Mouse (Mus musculus) thymus, adult 18-20 months (tissue): Measurements from ENCODE around the gene Scn8a.

ENCODE experiments used
- DNase-seq, 2 experiments: peaks; one replicate each; pipeline ENCODE4 v3.0.0; 2022; ENCODE audit warnings: mixed read lengths in 2 of 2

The Scn8a gene

DNA sequence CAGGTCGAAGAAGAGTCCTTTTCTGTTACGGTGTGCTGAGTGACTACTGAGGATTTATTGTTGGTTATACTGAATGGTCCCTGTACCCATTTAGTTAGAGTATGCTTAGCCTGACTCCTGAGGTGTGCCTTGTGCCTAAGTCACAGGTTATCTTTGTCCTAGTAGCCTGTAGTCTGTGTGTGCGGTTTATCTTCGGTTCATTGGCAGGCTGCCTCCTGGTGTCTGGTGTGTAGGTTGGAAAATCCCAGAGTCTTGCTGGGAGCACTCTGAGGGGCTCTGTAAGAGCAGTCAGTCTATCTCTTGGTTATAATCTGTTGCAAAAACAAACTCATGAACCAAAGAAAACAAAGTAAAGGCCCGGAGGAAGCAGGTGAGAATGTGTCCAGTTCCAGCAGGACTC lies 11.7 kb downstream of the Scn8a start:
- DNase-seq: no peak

DNA sequence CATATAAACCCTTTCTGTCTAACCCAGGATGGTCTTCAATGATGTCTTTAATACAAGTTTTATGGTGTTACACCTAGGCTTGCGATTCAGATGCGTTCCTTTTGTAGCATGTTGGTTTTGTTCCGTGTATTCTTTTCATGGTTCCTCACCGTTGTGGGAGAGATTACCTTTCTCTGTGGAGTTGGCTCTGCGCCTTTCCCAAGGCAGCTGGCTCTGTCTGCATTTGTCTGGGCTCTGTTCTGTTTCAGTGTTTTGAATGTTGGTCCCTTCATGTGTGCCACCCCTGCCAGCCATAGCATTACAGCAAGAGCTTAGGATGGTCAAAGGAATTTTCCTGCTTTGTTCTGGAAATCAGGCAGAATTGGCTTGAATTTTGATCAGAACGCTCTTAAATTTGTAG lies 14.8 kb downstream of the Scn8a start:
- DNase-seq: no peak

DNA sequence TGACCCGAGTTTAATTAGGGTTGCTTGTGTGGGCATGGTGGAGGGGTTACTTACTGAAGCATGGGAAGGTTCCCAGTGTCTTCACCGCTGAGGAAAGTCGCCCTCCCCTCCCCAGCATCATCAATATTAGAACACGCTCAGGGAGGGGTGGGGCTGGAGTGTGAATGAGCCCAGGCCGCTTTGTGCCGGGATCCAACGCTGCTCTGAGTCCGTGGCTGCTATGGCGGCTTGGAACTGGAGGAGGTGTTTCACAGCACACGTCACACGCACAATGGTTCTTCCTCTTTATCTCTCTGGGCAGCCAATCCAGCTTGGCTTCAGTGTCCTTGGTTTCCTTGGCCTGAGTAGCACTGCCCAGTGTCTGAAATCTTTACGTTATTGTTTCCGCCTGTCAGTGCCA lies 22.3 kb downstream of the Scn8a start:
- no peak for DNase-seq

DNA sequence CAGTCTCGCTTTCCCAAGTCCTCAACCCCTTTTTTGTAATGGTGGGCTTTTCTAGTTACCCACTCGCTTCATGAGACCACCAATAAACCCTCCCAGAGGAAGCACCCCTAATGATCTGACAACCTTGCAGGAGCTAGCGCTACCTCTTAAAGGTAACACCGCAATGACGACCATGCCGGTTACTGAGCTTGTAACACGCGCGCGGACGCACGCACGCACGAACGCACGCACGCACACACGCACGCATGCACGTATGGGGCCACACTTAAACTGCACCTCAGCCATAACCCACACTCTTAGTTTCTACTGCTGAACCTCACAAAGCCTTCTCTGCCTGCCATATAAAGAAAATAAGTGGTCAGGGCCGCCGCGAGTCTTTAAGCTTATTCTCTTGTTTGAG lies 26.8 kb downstream of the Scn8a start:
- no peak for DNase-seq

DNA sequence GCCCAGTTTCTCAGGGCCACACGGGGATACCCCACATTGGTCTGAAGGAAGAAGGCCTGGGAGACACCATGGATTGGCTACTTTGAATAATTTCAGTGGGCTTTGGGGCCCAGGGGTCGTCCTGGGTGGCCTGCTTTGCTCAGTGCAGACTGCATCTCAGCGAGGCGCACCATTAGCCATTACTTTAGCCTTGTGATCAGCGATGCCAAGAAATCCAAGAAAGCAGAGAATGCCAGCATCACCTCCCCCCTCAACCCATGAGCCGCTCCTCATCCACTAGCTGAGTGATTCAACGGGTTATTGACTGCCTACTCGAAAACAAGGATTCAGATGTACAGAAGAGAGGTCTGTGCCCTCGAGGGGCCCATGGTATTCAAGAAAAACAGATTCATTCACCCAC lies 34.2 kb downstream of the Scn8a start:
- no peak for DNase-seq

DNA sequence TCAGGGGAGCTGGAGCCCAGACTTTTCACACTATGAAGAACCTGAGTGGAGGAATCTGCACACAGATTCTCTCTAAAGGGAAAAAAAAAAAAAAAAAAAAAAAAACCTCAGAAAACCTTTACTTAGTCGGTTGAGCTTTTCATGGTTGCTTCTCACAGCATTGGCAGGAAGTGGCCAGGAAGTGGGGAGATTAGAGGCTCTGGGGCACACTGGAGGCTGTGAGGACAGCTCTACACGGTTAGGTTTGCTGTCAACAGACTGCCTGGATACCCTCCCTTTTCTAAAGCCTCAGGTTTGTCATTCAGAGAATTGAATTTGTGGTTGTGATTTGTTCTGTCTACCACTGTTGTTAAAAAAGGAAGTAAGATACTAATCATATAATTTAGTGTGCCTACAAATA lies 35.3 kb downstream of the Scn8a start:
- DNase-seq: peak; percentile 53 to 76

DNA sequence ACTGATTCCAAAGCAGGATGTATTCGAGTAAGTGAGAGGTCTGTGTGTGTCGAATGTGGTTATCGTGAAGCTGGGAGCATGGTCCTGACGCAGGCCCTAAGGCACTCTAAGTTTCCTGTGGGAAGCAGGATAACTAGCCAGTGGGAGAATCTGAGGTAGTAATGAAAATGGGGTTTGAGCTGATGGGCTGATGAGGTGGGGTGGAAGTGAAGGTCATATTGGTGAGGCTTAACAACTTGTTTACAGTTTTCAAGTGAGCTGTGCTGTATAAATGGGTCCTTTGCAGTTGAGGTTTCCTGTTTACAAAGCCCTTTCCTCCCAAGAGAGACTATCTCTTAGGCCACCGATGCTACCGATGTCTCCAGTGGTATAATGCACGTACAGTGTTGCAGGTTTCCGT lies 36.1 kb downstream of the Scn8a start:
- no peak for DNase-seq

DNA sequence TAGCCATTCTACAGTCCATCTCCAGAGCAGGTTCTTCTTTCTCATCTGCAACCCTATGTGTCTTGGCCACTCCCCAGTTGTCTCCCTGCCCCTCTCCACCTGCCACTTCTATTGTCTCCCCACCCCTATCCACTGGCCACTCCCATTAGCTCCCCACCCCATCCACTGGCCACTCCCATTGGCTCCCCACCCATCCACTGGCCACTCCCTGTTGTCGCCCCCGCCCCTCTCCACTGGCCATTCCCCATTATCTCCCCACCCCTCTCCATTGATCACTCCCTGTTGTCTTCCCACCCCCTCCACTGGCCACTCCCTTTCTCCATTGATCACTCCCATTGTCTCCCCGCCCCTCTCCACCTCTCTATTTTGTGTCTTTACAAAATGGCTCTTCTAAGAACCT lies 39.2 kb downstream of the Scn8a start:
- no peak for DNase-seq

DNA sequence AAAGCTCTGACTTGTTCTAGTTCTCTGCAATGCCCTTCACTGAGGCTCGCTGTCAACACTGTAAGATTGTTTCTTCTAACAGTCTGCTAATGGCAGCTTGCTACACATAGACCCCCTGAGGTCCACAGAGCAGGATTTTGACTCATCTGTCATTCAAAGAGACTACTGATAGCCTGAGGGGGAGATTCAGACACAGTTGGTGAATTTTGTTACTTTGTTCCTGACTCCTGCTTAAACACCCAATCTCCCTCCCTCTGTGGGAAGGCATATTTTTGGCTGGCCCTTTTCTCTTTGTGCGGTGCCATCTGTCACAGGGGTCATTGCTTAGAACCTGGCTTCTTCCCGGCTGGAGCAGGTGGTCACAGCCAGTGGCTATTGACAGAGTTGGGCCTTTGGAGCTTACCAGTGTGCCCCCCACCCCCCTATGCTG lies 40.1 kb downstream of the Scn8a start:
- DNase-seq: no peak

DNA sequence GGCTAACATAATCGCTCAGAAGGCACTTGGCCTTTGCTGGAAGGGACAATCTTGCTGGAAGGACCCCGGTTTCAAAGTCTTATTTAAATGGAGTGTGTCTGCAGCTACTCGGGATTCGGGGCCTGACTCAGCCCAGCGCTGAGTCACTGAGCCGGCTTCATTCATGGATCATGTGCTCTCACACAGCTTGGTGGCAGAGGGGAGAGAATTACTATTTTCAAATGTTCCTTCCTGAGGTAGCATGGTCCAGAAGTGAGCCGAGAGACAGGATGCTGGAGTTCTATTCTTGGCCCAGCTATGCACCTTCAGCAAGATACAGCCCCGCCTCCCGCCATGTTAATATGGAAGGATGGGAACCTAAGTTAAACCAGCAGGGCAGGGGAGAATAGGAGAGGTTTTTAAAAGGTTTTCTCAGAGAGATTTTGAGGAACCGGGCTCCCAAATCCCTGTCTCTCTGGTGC lies 40.8 kb downstream of the Scn8a start:
- no peak for DNase-seq

DNA sequence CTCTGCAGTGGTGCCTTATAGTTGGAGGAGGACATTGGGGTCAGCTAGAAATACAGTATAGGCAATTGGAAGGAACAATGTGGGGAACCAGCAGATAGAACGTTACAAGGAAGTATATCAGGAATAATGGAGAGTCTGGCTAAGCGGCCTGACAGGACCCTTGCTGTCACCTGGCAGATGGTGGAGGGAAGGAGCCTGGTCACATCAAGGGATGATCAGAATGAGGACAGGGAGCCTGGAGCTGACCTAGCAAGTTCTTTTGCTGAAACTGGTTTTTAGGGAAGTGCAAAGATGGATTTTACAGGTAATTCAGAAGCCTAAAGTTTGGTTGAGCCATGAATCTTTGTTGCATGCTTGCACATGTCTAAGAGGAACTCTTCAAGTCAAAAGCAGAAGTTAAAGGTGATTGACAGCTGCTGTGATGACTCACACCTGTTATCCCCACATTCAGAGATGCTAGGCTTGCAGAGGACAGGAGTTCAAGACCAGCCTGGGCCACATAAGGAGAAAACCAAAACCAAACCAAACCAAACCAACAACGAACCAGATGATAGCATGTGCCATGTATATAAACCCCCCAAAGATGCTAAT lies 43.1 kb downstream of the Scn8a start:
- DNase-seq: no peak

DNA sequence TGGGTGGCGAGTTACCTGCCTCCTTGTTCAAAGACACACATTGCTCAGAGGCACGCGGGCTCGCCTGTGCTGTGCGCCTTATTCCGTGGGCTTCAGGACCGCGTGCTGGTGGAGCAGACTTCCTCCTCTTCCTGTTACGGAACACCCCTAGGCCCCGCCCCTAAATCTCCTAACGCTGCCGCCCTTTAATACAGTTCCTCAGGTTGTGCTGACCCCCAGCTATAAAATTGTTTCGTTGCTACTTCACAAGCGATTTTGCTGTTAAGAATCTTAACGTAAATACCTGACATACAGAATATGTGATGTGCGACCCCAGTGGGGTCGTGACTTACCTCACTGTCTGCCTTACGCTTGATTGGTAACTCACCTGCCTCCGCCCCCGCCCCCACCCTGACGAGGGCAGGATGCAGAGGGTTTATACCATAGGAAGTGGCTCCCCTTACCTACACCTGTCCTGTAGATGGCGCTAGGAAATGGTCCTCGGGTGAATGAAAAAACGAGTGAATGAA lies 45.1 kb downstream of the Scn8a start:
- DNase-seq: no peak

DNA sequence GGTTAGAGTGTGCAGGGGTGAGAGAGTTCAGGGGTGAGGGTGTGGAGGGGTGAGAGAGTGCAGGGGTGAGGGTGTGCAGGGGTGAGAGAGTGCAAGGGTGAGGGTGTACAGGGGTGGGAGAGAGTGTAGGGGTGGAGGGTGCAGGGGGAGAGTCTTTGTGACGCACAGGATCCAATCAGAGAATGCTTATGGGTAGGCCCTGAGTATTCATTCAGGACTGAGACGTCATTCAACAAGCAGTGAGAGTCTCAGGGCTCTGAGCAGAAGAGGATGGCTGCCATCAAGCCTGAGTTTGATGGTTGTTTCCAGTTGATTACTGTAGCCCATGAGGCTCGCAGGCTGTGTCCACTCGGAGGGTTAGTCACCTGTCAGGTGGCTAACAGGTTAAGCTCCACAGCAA lies 48.4 kb downstream of the Scn8a start:
- no peak for DNase-seq

DNA sequence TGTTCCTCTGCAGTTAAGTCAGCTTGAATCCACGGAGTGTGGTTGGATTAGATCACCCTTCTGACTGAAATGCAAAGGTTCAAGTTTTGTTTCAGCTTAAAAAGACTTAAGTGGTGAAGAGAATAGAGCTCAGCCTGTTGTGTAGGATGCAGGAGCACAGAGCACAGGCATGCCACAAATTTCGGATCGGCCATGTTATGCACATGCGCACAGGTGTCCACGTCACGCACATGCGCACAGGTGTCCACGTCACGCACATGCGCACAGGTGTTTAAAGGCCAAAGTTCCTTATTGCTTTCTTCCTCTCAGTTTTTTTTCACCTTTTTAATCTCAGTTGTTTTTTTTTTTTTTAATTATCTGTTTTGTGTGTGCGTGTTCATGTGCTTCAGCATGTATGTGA lies 52.6 kb downstream of the Scn8a start:
- no peak for DNase-seq

DNA sequence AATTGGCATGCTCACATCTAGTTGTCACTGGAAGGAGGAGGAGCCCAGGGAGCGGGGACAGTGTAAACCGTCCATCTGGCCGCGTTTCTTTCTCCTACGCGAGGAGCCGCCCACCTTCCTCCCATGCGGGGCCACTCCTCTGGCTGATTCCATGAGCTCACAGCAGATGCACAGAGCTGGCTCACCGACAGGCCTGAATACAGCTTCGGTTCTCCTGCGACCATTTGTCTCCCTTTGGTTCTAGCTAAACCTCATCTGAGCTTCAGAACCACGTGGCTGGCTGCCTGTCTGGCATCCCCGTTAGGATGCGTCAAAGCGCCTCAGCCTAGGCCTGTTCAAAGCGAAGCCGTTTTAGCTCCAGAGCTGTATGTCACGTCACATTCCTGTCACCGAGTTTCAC lies 53.8 kb downstream of the Scn8a start:
- DNase-seq: no peak

DNA sequence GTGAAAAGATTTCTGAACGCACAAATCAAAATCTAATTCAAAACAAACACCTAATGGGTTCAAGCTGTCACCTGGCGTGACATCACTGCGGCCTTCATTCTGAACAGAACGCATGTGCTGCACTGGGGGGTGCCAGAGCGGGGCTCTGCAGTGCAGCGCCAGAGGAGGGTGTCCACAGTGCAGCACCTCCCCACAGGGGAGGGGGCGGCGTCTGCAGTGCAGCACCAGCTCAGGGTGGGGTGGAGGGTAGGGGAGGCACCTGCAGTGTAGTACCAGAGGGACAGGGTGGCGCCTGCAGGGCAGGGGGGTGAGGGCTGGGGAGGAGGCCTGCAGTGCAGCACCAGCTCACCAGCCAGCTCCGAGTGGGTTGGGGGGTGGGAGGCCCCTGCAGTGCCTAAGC lies 55.3 kb downstream of the Scn8a start:
- DNase-seq: no peak

DNA sequence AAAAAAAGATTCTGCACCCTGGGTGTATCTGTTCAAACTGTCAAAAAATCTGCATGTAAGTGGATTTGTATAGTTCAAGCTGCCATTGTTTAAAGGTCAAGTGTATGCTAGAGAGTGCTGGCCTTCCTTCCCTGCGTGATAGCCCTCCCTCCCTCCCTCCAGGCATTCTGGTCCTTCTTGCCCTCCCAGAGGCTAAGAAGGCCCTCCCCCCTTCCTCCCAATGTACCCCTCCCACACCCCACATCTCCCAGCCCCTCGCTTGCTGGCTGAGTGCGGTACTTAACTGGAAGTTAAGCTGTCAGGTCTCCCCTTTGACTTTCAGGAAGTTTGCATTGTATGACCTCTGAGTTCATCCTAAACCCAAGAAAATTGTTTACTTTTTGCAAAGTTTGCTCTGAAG lies 60.8 kb downstream of the Scn8a start:
- DNase-seq: no peak

DNA sequence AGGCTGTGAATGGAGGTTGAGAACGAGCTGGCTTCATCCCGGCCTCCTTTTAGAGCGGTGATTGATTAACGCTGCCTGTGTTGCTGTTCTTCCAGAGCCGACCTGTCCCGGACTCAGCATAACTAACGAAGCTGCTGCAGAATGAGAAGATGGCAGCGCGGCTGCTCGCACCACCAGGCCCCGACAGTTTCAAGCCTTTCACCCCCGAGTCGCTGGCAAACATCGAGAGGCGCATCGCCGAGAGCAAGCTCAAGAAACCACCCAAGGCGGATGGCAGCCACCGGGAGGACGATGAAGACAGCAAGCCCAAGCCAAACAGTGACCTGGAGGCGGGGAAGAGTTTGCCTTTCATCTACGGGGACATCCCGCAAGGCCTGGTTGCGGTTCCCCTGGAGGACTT lies 66.5 kb downstream of the Scn8a start:
- no peak for DNase-seq

DNA sequence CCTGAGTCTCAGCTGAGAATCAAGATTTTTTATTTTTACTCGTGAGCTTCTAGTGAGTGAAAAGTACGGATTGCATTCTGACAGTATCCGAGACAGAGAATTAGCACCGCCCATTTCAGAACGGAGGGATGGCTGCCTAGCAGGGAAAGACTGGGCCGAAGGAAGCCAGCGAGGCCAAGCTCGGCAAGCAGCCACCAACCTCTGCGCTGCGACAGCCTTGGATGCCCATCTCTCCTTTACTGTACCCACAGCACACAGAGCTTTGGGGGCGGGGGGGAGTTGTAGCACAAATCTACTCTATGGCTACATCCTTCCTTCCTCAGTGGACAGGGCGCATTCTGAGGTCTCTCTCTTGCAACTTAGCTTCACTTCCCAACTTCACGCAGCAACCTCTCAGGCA lies 78.7 kb downstream of the Scn8a start:
- DNase-seq: no peak

DNA sequence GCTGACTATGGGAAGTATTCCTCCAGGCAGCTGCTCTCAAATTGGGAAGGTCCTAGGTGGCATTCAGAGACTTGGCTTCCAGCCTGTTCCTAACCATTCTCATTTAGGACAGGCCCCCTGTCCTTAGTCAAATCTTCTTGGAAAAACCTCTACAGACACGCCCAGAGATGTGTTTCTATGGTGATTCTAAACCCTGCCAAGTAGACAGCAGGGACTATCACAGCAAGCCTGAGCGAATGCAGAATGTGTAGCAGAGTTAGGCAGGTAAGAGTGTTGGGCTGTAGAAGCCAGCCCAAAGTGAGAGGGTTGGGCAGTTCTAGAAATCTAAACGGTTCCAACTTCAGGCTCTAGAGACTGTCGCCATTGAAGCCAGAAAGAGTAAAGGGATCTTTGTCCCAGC lies 79.5 kb downstream of the Scn8a start:
- no peak for DNase-seq

DNA sequence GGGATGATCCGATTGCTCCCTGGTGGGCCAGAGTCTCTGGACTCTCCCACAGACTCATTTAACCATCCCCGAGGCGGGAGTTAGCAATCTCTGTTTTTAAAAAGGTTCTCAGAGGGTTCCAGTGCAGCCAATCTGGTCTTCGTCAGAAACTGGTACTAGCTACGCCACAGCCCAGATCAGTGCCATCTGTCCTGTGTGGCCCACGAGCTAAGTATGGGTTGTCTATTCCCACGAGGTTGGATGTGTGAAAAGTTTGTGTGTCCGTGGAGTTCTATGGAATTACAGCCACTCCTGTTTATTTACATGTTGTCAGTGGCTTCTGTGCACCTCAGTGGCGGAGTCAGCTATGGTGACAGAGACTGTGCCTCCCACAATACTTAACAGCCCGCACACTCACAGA lies 81.8 kb downstream of the Scn8a start:
- no peak for DNase-seq

DNA sequence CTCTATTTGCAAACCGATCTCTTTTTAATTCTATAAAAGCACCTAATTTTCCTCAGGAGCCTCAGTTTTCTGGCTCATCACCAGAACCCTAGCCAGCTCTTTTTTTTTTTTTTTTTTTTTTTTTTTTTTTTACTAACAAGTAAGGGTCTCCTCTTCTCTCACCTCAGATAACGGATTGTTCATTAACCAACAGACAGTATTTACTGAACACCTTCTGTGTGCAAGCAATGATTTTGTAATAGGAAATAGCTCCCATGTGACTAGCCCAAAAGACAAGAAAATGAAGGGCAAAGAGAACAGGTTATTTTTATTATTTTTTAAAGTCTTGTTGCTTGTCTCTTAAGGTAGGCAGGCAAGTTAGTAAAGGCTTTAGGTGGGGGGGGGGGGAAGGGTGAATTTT lies 82.6 kb downstream of the Scn8a start:
- no peak for DNase-seq

DNA sequence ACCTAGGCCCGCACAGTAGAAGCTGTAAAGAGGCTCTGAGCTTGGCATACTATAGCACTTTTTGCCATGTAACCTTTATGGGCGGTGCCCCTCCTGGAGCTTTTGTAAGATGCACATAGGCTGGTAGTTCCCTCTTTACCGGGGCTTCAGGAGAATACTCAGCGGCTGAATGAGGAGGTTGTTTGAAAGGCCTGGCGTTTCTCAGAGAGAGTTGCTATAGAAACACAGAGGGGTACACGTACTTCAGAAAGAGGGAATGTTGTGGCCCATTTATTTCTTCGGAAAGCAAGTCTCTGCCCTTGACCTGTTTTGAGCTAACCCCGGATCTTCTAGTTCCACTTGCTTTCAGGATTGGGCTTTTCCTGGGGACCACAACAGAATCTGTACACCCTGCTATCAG lies 83.2 kb downstream of the Scn8a start:
- DNase-seq: no peak

DNA sequence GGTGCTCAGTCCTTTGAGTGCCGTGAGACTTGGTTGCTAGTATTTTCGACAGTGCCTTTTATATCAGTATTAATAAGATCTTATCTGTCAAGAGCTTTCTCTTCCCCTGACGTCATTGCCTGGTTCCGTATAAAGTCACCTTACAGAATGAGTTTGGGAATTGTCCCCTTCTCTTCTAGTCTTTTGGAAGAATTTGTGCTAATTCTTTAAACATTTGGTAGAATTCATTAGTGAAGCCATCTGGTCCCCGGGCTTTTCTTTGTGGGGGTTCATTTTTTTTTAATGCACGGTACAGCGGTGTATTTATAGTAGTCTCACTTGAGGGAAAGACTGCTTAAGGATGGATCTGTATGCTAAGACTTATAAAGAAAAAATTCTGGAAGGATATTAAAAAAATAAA lies 84.3 kb downstream of the Scn8a start:
- DNase-seq: no peak

DNA sequence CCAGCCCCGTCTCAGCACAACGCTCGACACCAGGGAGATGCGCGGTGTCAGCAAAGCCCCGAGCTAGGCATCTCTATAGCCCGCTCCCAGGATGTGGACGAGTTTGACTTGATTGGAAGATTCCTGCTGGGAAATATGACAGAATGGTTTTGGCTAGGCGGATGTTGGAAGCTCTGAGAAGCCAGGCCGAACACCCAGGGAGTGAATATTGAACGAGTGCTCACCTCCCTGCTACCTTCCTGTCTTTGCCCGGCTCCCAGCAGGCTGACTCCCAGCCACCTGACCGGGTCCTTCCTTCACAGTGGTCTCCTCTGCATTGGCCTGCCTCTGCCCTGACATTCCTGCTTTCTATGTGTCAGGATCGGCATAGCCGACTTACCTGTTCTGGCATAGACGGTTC lies 85.1 kb downstream of the Scn8a start:
- DNase-seq: no peak

DNA sequence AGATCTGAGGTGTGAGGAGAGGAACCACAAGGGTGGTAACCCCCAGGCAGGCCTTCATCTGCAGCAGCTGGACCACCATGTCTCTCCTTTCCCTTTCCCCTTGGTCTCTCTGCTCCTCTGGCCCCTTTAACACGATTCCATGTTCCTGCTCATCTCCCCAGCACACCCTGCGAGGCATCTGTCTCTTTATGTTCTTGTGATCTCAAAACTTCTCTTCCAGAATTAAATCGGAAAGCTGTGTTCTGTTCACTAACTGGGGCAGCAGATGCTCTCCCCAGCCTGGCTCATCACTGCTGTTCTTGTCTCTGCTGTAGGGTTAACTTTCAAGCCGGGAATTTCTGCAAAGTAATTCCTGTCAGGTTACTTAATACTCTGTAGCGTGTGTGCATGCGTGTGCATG lies 91.3 kb downstream of the Scn8a start:
- DNase-seq: no peak
